Mouse (Mus musculus) layer of hippocampus, postnatal 10 days (tissue): ENCODE measurements around the gene Ly6g6f. TPM values are rescaled to one million over a fixed set of nuclear protein-coding genes. Genes with fewer than 3 reads are reported as not detected.
A peak's percentile ranks its signal among the peaks of the same experiment; 100 is the strongest.

Source experiments
- DNase-seq, 2 experiments: peaks; one replicate each; pipeline ENCODE4 v3.0.0; 2021; ENCODE audit warnings: low spot score in 2 of 2
- total RNA-seq, 2 experiments: library from RNA; stranded (reverse); gene quantifications; 2 replicates each; pipeline ENCODE4 v1.2.3; 2021

The Ly6g6f gene
- total RNA-seq, 2 experiments from 2014 or later: not detected

DNA sequence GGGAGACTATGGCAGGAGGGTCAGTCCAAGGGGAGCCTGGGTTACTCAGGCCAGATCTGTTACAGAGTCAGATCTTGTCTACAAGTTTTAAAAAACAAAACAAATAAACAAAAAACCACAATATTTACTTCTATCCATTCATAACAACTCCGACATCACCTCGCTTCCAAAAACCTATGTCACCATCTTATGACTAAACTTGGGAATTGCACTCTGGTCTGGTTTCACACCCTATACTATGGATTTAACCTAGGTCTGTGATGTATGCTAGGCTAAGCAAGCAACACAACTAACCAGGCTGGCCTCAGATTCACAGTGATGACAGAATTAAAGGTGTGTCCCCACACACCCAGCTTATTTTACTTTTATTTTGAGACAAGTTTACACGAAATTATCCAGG lies 21.1 kb upstream of the Ly6g6f start:
- no peak for DNase-seq

DNA sequence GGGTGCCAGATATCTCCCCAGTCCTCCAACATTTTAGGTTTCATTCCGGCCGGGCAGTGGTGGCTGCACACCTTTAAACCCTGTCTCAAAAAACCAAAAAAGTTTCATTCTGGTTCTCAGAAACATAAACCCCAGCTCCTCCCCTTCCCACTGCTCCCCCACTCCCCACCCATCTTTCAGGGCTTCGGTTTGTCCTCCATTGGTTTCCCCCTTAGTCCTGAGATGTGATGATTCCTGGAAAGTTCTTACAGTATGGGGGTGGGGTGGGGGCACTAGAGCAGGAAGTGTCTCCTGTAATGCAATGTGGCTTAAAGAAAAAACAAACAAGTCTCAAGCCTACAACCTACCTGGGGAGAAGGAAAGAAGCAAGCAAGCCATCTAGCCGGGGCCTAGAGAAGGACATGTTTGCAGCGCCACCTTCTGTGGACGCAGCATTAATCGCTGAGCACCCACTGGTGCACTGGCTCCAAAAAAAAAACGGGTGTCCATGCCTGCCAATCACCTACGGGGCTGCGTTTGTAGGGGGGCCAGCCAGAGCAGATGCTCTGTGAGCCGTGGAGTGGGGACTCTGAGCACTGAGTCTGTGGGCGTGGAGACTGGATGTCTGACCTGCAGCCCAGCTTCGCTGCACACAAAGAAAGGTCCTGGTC lies 20.5 kb upstream of the Ly6g6f start:
- peak; percentile 39 to 58 for DNase-seq

DNA sequence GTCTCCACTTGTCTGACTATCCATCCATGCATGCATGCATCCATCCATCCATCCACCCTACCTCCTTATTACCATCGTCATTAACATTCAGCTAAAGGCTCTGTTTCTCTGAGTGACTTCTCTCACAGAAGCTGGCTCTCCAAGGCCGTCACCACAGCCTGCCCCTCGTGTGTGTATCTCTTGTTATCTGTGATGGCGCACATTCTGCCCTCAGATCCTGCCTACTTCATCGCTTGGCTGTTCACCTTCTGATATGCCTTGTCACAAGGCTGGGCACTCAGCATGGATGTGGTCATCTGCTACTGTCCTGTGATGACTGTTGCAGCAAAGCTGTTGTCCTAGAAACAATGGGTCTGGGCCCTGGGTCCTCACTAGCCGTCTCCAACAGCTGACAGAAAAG lies 19.3 kb upstream of the Ly6g6f start:
- no peak for DNase-seq

DNA sequence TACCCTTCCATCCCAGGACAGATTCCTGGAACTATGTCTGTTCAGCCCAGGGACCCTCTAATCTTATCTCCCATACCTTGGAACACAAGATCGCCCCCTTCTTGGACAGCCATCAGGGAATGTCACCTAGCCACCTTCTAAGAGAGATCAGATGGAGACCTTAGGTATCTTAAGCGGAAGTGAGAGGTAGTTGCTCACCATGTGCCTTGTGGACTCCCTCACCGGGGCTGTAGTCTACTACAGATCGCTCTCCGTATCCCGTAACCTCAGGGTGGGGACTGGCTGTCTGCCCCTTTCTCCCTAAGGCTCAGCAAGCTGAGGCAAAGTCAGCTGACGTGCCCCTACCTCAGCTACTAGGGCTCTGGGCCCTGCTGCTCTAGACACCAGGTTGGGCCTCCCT lies 18.7 kb upstream of the Ly6g6f start:
- no peak for DNase-seq

DNA sequence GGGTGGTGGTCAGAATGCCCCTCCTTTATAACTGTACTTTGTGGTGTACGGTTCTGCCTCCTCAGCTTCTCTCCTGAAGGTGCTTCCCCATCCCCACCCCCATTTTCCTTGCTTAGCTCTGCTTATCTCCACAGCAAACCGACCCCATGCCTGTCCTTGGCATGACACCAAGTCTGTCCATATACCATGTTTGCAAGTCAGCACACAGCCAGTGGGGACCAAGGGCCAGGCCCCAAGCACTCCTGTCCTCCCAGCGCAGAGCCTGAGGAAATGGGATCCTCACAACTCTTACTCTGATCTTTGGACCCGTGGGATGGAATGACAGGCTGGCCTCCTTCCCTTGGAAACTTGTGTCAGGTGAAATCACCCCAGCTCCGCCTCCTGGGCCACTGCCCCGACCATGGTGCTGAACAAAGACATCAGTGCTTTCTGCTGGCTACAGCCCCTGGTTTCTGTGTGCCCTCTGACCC lies 17.8 kb upstream of the Ly6g6f start:
- no peak for DNase-seq

DNA sequence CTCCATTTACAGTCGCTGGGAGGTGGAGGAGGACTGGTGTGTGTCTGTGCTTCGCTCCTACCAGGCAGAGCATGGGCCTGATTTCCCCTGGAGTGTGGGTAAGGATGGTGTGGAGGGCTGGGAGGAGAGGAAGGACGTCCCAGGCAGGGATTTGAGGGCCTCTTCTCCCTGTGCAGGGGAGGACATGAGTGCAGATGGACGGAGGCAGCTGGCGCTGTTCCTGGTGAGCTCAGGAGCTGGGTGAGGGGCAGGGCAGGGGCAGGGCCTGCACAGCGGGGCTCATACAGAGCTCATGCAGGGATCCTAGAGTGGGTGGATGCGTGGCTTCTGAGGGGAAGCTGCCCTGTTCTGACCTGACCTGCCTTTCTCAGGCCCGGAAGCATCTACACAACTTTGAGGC lies 16.9 kb upstream of the Ly6g6f start:
- DNase-seq: no peak

DNA sequence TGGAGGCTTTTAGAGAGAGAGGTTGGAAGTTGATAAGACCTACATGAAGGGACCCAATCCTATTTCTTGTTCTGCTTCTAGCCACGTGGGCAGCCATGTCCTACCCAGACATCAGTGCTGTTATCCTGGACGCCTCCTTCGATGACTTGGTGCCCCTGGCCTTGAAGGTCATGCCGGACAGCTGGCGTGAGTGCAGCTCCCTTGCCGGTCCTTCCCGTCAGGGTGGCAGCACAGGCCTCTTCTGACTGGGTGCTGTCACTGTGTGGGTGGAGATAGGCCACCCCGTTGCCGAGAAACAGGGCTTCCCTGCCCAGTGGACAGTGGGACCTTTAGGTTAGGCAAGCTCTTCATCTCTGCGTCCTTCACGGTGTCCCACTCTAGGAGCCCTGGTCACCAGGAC lies 15.8 kb upstream of the Ly6g6f start:
- DNase-seq: no peak

DNA sequence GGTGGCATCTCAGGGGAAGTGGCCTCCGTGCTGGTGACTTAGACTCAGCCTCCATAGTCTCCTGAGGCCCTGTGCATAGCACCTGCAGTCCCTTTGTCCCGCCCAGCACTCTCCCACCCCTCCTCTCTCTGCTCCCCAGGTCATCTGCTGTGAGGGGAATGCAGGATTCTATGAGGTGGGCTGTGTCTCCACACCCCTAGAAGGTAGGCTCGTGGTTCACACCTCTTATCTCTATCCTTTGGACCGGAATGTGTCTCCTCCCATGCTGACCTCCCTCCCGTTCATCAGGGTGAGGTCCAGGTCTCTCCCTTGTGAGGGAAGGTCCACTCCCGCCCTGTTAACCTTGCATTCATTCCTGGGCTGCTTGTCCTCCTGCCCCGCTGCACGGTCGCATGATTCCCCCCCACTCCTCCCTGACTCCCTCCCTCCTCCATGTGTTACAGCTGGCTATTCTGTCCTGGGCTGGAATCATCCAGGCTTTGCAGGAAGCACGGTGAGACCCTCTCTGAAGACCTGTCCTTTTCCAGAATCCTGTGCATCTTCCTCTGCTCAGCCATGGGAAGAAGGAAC lies 14.9 kb upstream of the Ly6g6f start:
- DNase-seq: no peak

DNA sequence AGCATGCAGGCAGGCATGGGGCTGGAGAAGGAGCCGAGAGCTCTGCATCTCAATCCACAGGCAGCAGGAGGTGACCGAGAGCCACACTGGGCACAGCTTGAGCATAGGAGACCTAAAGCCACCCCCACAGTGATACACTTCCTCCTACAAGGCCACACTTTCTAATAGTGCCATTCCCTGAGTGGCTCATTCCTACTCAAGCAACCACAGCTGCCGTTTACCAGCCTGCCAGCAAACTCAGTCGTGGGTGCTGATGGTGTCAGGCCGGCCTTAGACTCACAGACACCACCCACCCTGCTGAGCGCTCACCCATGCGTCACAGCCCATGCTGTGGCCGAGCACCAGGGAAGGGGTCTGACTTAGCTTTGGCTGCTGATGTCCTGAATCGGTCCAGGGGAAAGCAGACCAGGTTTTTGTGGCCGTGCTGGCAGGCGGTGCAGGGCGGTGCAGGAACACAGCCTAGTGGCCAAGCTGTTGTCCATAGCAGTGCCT lies 11.8 kb upstream of the Ly6g6f start:
- DNase-seq: peak in 1 of 2 experiments; percentile 51

DNA sequence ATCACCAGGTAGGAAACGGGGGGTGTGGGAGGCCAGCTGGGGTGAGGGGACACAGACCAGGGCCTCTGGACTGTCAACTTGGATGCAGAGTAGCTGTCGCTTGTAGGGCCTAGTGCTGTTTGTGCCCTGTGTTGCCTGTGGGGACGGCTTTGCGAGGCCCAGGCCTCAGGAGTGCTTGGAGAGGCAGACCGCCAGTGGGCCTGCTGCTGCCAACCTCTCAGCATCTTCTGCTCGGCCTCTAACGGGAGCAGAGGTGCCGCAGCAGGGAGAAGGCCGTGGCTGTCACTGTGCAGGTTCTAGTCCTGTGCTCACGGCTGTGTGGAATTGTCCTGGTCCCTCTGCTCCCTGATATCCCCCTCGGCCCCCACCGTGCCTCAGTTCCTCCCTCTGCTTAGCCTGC lies 11.2 kb upstream of the Ly6g6f start:
- DNase-seq: no peak

DNA sequence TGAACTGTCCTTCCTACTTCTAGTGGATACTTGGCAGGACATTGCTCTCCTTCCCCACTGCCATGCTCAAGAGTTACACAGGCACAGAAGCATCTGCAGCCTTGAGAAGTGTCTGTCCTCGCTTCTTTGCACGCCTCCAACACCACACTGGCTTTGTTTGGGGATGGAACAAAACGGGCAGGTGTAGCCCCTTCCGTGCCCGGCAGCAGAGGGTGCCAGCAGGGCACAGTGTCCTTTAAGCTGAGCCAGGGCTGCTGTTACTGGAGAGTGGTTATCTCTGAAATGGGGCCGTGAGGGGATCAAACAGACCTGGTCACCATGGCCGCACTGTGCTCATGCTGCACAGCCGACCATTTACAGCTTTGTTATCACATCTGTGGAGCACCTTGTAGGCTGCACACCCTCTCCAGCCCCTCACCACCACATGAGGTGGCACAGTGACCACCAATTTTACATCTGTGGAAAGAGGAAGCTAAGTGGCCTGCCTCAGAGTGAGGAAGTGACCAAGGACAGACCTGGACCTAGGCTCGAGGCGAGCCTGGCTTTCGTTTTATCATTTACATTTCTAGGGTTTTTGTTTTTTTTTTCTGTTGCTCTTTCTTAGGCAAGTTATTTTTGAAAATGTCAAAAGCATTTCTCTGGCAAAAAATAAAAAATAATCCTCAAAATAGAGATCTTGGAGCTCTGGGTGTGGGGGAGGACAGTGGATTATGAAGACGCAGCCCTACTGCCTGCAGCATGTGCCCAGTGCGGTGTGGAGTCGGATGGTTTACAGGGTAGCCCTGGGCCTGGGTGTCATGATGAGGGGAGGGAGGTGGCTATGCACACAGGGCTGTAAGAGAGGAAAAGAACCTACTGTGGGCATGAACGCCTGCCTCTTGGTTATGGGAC lies 9.3 kb upstream of the Ly6g6f start:
- DNase-seq: no peak

DNA sequence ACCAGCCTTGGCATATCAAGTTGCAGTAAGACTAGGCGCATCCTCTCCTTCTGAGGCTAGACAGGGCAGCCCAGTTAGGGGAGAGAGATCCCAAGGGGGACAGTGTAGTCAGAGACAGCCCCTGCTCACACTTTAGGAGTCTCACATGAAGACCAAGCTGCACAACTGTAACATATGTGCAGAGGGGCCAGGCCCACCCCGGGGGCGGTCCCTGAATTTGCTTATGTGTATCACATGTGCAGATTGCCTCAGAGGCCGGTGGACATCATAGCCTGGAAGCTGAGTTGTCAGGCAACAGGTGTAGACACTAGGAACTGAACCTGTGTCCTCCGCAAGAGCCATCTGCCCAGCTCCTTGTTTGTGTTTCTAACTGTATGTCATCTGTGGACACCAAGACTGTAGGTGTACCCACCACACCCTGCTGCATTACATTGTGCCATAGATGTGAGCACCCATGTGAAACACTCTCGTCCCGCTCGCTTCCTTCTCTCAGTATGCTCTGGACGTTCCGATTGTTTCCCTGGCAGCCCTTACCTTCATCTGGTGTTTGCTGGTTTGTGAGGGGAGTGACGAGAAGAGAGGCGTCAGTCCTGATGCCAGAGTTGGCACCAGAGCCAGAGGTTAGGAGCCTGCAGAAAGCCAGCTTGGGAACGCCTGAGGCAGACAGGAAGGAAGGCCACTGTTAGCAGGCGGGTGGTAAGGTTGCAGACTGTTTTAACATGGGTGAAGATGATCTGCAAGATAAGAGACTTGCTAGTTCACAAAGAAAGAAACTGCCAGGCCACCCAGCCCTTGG lies 7.2 kb upstream of the Ly6g6f start:
- DNase-seq: no peak

DNA sequence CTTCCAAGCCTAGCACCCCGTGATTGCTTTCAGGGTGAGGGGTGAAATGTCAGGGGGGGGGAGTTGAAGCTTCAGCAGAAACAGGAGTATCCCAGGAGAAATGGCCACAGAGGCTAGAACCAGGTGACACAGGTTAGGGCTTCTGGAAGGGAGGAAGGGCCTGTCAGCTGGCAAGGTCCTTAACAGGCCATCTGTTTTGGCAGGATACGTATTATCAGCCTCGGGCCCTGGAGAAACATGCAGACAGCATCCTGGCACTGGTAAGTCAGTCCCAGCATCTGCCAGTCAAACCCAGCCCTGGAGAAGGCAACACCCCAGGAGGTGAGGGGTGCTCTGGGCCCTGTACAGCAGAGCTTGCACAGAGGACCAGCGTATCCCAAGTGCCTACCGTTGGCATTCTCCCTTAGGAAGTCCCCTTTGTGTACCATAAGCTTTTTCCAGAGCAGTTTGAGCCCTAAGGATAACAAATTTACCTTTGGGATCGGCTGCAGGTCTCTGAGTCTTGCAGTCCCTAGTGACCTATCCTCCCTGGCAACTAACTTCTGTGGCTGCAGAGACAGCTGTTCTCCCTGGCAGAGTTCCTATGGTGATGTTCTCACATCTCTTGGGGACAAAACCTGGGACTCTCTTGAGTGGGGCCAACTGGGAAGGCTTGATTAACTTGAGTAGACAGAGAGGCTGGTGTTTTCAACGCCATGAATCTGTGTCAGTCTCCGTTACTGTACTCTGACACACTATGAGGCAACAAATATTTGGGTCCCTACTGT lies 4.9 kb upstream of the Ly6g6f start:
- DNase-seq: no peak

DNA sequence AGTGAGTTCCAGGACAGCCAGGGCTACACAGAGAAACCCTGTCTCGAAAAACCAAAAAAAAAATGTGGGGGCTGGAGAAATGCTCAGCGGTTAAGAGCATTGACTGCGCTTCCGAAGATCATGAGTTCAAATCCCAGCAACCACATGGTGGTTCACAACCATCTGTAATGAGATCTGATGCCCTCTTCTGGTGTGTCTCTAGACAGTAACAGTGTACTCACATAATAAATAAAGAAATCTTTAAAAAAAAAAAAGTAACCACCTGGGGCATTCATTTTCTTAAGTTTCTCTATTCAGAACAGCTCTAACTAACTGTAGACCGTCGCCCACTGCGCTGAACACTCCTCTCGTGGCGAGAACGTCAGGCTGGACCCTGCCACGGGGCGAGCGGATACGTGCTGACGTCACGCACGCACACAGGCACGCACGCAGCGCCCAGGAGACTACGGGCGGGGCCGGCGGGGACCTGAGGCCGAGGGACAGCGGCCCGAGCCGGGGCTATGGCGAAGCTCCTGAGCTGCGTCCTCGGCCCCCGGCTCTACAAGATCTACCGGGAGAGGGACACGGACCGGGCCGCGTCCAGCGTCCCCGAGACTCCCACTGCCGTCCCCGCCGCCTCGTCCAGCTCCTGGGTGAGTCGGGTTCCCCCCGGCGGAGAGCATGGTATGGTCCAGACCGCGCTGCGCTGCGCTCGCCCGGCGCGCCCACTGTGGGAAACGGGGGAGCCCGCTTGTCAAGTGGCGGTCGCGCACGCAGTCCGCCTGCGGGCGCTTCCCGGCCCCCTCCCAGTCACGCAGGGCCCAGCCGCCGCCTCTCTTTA lies 3.6 kb upstream of the Ly6g6f start, which contains the start of gene Abhd16a:
TSS of gene Abhd16a (plus strand) at position 439 of the 820 bp plus-strand sequence.
- peak; percentile 94 to 95 for DNase-seq

DNA sequence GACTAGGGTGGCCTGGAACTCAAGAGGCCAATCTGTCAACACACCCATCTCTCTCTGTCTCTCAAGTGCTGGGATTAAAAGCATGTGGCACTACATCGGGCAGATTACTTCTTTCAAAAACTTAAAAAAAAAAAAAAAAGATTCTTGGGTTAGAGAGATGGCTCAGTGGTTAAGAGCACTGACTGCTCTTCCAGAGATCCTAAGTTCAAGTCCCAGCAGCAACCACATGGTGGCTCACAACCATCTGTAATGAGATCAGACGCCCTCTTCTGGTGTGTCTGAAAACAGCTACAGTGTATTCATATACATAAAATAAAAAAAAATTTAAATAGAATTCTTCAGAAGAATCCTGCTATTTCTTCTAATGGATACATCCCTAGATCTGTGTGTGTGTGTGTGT lies 2.7 kb upstream of the Ly6g6f start:
- DNase-seq: no peak

DNA sequence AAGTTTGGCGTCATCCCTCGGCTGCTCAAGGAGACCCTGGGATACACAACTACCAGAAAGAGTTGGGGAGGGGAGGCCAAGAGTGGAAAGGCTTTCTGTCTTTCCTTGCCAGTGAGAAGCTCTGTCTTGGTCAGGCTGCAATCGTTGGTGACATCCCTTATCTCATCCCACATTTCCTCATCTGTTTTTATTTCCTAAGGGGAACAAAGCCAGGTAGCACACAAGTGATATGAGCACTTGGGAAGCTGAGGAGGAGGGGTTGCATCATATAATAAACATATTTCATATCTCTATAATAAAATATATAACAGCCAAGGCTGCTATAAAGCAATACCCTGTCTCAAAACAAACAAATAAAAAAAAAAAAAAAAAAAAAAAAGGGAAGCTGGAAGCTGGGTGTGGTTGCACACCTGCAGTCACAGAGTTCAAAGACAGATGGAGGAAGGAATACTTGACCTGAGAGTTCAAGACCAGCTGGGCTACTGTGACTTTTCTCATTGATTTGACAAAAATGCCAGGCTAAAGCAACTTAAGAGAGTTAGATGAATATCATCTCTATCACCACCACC lies 1.4 kb downstream of the Ly6g6f start:
- no peak for DNase-seq

DNA sequence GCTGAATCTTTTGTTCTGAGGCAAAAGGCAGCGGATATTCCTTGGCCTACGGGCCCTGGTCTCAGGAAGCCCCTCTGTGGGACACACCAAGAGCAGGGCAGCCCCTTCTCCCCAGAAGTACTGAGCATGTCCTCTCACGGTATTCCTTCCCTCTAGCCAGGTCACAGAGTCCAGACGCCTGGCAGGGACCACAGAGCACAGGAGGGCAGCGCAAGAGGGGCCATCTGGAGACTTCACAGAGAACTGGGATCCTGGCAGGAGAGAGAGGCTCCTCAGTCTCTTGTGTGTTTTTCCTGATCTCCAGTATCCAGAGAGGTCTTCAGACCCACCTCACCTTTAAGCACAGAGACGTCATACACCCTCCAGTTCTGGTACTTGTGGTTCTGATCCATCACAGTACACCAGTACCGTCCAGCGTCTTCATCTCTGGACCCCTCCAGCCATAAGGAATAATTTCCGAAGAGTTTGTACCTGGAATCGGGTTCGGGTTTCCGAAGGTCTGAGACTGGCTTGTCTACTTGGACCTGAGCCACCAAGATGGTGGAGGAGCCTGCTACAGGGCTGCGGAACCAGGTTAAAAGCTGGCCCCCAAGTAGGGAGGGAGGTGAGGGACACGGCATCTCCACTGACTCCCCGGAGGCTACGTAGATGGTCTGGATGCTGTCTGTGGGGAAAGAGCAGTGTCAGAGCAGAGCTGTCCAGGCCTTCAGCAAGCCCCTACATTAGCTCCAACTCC lies 2.4 kb downstream of the Ly6g6f start:
- DNase-seq: no peak

DNA sequence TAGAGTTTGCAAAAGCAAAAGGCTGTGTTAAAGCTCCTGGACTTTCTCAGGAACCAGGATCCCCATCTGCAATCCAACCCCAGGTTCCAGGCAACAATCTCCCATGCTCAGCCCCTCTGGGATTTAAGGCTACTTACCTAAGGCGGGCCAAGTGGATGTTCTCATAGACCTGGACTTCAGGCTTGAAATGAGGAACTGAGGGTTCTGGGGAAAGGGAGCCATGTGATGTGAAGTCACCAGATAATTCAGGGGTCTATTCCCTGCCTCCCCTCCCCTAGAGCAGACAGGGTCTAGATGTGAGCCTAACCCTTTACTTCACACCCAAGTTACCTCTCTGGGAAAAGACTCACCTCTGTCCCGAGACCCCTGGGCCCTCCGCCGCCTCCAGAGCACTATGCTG lies 4.7 kb downstream of the Ly6g6f start:
- DNase-seq: no peak

DNA sequence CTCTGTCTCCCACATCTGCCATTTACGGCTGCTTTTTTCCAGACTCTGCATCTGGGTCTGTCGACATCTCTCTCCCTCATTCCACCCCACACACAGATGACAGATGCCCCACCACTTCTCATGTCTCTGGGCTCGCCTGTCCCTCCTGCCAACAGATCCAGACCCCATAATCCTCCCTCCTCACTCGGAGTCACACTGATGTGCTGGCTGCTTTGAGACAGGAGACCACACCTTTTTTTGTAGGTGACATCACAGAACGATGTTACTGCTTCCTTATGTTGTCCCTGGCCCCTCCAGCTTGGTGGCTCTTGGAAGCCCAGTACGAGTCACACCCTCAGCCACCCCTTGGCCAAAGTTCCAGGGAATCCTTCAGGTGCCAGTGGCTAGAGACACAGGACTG lies 5.2 kb downstream of the Ly6g6f start:
- DNase-seq: no peak
